Mouse (Mus musculus): ENCODE measurements at regions not wholly inside any gene's neighbourhood (a gene's known extent, or its start where the extent isn't known, plus 50 kb on each side); places are given as distances from the start of the nearest gene placed in this dataset.

- TF ChIP-seq GATA1 (IDR thresholded peaks at IDR 0.05; ENCODE audit: borderline replicate concordance, low read length) (no peak), FLI1 (IDR thresholded peaks at IDR 0.05; ENCODE audit: low read length) (no peak)
These were observed 104.2 kb downstream of the Sec61b start for GRCm38 (mm10) chr4:47578637-47579036.
